Mouse (Mus musculus): ENCODE data around the gene Hoxb4.

The Hoxb4 gene

DNA sequence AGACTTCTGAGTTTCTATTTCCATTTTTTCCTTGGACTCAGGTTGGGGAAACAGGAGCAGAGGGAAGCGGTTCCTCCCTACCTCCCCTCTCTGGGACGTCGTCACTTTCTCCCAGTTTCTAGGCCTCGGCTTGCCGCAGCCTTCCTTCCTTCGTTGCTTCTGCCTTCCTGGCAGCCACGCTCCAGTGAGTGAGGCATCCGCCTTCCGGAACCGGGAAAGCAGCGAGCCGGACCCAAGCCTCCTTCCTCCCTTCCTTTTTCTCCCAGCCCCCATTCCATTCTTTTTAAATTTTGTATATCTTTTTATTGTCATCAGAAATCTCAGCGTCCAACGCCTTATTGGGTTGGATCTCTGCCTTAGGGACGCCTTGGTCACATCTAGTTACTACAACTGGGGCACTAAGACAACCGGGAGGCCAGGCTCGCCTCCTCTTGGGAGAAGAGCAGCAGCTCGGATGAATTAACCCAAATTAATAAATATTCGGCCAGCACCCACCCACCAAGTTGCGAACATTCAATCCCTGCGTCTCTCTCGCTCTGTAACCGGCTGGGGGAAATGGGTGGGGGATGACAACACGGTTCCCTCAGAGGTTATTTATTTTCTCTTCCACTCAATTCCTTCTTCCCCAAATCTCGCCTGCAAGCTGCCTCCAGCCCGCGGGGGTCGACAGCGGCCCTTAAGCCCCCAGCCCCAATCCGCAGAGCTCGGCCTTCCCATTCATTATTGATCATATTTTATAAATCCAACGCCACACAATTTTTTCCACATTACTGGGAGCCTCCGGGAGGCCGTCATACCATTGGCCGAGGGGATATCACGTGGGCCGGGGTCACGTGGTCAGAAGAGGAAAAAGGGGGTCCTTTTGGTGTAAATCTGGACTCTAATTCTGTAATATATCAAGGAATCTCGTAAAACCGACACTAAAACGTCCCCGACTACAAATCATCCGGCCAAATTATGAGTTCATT lies 32.0 kb upstream of the Hoxb4 start, which contains the start of gene Hoxb7:
Hoxb7 (plus strand) TSS at position 853 of the 968 bp plus-strand sequence.
- DNase-seq = peak; percentile 62

DNA sequence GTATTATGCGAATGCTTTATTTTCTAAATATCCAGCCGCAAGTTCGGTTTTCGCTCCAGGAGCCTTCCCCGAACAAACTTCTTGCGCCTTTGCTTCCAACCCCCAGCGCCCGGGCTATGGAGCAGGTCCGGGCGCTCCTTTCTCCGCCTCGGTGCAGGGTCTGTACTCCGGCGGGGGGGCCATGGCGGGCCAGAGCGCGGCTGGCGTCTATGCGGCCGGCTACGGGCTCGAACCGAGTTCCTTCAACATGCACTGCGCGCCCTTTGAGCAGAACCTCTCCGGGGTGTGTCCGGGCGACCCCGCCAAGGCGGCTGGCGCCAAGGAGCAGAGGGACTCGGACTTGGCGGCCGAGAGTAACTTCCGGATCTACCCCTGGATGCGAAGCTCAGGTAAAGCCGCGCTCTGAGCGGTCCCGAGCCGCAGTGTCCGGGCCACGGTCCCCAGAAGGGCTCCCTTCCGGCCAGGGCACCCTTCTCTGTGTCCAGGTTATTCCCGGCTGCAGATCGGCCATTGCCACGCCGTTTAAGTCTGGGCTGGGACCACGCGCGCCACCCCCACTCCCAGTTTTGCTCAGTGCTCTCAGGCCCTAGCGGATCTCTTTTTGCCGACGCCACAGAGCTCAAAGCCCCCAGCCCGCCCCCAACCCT lies 31.2 kb upstream of the Hoxb4 start:
- DNase-seq = no peak

DNA sequence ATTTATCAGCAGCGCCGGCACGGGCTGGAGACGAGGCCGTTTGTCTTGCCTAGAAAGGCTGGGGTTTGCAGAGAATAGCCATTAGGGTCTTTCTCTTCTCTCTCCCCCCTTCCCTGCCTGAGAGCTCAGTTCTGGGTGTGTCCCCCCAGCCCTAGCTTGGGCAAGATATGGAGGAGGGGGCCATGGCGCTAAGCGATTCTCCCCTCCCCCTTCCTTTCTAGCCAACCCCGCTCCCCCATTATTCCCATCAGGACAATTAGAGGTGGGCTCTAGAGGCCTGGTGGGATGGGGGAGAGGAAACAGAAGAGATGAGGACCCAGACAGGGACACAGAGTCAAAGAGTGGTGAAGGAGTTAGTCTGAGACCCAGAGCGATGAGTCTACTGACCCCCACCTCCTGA lies 30.7 kb upstream of the Hoxb4 start:
- DNase-seq = no peak

DNA sequence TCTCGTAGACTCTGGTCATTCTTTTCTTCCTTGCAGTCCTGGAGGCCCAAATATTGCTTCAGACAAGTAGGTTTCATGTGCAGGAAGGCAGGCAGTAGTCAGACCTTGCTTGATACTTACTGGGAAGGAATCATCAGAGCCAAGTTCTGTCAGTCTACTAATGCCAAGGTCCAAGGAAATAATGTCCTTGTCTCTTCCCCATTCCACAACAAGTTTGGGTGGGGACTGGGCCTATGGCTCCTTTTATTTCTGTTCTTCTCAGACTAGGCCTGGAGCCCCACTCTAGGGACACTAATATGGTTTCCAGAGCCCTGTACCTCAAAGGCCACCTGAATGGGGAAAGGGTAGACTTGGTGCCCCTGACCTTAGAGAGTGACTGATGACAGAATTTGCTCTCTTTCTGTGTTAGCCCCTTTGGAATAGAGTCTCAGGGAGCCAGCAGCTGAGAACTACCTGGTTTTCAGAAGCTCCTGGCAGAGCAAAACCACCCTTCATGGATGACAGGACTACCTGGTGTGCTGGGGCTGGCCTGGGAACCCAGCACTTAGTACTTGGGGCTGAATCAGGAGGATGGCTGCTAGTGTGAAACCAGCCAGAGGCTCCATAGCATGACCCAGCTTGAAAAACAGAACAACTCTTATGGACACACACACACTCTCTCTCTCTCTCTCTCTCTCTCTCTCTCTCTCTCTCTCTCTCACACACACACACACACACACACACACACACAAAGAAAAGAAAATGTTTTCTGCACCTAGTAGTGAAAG lies 29.4 kb upstream of the Hoxb4 start:
- DNase-seq = no peak

DNA sequence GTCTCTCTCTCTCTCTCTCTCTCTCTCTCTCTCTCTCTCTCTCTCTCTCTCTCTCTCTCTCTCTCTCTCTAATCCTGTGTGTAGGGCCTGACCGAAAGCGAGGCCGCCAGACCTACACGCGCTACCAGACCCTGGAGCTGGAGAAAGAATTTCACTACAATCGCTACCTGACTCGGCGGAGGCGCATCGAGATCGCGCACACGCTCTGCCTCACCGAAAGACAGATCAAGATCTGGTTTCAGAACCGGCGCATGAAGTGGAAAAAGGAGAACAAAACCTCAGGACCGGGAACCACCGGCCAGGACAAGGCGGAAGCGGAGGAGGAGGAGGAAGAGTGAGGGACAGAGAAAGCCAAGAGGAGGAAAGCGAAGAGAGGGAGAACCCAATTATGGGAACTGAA lies 28.8 kb upstream of the Hoxb4 start:
- no peak for DNase-seq

DNA sequence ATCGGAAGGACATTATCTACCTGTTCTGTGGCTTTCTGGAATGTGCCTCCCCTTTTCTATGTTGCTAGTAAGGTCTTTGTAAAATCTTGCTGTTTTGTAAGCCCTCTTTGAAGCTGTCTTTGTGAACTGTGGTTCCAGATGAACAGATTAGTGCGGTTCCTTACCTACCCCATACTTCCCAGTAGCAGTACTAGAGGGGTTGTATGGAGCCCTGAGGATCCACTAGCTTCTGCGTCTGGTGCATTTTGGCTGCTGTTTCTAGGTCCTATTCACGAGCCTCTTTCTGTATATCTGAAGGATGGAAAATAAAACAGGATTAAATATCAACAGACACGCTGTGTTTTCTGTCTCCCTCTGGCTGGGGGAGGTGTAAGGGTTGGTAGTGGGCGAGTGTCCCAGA lies 28.2 kb upstream of the Hoxb4 start:
- DNase-seq = no peak

DNA sequence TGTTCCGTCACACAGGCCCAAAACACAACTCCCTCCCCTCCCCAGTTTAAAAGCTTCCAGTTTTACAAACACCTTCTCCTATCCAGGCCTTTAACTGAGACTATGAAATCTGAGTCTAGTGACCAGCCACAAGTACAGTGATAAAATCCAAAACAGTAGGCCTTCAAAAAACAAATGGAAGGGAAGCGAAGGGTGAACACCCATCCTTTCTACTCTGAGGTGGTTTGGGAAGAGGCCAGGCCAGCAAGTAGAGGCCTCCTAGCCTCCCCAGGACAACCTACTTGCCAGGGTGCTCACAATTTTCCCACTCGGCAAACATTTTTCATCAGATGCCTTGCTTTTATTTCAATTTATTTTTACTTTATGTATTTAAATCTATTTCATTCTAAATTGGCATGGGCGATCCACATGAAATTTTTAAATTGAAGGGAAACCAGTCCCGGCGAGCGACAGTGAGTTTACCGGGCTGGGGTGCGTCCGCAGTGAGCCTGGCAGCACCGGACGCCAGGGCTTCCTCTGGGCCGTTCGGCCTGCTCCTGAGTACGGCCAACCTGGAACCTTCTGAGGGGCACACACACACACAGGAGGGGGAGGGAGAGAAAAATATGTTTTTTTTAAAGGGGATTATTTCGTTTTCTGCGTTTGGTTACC lies 27.2 kb upstream of the Hoxb4 start:
- no peak for DNase-seq

DNA sequence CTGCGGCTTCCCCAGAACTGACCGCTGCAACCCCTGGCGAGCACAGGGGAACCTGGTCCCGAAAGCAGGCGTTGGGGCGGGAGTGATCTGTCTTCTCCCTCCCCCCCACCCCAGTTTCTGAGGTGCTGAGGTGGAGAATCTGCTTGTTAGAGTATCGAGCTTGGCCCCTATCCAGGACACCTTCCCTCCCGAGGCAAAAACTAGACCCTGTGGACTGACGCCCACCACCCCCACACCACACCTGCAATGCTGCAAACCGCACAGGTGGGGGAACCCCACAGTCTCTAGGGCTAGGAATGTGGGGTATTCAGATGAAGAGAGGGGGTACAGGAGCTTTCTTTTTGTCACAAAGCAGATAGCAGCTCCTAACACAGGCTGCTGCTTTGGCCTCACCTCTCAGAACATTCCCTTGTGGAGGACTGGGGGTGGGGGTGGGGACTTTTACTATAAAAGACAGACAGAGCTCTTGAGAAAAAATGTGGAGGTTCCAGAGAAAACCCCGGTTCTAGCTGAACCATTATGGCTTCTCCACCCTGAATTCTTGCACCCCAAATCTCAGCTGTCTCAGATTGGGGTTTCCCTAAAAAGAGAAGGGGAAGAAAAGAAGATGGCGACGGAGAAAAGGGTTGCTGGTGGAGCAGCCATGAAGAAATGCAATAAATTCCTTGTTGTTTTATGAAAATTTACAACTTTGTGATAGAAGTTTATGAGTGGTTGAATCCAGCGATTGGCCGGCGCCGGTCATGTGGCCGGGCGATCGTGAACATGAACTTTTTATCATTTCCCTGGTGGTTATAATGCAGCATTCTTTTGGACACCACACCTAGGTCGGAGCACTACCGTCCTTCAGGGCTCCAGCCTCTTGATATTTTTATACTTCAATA lies 26.1 kb upstream of the Hoxb4 start, which contains the start of gene Hoxb6:
Hoxb6 (plus strand) TSS at position 796 of the 884 bp plus-strand sequence.
- no peak for DNase-seq

DNA sequence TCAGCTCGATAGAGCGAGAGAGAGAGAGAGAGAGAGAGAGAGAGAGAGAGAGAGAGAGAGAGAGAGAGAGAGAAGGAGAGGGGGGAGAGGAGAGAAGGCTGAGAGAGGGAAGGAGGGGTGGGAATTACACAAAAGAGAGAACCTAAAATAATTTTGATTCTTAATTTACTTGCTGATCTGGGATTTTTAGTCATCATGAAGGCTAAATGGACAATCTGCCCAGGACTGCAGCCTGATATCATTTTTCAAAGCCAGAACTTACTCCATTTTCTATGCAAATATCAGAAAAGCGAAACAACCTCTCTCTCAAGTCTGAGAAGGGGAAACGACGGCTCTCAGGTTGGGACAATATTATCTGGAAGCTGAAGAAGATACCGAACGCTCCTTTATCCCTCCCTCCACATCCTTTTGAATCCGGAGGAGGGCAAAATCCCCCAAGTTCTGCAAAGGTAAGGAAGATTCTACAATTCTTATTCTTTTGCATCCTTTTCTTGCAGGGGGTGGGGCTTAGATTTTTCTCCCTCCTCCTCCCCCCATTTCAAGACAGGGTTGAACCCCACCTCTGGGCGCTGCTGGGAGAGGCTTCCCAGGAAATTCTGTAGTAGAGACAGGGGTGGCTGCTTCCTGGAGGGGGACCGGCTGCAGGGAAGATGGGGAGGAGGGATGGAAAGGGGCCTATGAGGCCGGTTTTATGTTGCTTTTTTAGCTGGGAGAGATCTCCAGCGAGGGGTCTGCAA lies 25.3 kb upstream of the Hoxb4 start:
- no peak for DNase-seq

DNA sequence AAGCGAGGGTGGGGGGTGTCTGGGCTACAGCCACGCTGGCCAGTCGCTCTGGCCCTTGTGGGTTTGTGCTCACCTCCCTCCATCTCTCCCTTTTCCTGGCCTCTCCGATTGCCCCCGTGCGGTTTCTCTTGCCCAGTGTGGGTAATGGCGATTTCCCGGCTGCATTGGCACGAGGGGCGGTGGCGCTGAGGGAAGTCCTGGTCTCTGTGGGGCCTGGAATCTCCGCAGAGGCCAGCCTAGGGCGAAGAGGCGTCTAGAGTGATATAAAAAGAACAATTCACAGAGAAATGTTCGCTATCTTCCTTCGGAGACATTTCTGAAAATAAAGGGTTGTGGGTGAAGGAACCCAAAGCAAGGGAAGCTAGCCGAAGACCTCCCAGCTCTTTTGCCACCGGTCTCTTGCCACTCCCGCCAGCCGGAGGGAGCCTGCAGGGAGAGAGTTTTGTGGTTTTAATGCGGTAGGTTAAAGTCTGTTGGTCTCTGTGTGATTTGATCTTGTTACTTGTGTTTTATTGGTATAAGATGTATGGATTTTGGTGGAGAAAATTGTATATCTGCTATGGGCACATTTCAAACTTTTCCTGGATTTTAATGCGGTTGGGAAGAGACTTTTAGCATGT lies 24.7 kb upstream of the Hoxb4 start:
- DNase-seq = no peak

DNA sequence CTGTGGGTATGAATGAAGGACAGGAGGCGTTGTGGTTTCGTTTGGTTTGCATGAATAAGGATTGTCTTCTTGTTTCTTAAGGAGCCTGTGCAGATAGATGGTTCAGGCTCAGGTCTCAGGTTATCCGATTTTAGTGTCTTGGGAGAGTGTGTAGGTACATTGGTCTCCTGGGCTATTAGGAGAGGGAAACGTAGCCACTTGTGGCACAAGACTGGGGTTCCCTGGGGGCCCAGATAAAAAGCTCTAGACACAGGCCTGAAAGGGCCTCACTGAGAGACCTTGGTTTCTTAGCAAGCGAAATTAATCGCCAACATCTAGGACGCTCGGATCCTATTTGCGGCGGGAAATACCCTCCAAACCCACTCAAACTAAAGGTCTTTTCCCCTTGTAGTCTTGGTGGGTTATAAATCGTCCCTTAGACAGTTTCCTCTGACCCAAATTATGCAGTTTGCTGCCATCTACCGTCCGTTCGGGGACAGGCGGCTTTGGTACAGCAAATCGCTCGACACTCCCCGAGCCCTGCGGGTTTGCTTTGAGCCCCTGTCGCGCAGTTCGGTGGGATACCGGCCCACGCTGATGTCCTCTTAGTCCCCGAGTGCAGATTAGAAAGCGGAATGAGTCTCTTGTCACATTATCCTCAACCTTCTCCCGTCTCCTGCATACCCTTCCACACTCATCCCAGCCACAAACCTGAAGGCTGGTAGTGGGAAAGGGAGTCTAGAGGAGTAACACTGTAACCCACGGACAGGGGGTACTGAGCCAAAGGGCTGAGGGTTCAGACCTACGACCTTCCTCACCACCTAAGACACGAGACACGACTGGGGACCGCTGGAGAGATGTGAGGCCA lies 23.6 kb upstream of the Hoxb4 start:
- peak; percentile 86 for DNase-seq

DNA sequence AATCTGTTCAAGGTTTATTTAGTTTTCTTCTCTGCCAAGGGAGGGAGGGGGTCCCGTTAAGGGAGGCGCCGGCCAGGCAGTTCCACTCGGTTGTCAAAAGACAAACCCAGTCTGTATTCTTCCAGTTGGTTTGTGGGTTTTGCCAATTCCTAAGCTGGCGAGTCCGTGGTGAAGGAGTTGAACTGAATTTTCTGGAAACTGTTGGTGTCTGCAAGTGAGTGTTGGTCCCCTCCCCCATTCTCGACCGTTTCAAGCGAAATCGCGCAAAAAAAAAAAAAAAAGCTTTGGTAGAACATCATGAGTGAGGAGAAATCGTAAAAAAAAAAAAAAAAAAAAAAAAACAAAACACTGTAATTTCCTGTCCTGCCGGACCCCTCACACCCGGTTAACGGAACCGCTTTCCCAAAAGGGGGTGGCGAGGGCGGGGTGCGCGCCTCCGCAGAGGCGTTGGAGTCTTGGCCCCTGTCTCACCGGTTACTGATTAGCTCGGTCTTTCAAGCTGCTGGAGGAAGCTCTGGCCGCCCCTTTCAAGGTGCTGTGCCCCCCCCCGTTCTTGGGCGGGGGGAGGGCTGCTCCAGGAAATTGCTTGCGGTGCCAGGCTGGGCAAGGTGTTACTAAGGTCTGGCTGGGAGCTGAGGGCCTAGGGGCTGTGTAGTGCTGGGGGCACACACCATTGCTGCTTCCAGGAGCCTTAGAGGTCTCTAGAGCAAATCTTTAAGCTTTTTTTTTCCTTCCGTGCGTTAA lies 22.8 kb upstream of the Hoxb4 start:
- DNase-seq = no peak

DNA sequence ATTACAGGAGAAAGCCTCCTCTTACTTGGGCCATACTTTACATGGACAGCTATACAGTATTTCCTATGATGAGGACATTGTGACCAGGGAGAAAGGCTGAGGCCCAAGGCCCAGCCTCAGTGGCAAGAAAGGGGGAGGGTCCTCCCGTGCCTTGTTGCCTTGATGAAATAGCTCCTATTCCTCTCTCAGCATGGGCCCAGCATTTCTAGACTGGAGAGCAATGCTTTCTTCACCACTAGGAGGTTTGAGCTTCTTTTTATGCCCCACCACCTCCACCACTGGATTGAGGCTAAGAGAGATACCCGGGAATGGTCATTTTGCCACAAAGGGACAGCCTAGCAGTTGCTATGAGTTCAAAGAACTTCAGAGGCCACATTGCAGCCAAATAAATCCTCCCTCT lies 21.1 kb upstream of the Hoxb4 start:
- DNase-seq = no peak

DNA sequence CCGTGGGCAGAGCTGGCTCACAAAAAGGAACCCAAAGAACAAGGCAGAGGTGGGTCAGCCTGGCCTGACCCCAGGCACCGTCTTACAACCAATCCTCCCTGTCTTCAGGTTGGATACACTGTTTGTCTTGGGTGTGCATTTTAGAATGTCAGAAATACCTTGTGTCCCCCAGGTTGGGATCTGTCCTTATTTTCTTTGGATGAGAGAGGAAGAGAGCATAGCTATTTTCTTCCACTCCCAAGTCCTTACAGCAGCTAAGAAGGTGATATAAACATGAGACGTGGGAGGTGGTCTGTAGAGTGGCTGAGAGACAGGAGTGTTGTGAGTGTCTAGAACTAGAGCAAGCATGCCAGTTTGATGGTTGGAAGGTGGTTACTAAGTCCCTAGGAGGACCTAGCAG lies 20.6 kb upstream of the Hoxb4 start:
- no peak for DNase-seq

DNA sequence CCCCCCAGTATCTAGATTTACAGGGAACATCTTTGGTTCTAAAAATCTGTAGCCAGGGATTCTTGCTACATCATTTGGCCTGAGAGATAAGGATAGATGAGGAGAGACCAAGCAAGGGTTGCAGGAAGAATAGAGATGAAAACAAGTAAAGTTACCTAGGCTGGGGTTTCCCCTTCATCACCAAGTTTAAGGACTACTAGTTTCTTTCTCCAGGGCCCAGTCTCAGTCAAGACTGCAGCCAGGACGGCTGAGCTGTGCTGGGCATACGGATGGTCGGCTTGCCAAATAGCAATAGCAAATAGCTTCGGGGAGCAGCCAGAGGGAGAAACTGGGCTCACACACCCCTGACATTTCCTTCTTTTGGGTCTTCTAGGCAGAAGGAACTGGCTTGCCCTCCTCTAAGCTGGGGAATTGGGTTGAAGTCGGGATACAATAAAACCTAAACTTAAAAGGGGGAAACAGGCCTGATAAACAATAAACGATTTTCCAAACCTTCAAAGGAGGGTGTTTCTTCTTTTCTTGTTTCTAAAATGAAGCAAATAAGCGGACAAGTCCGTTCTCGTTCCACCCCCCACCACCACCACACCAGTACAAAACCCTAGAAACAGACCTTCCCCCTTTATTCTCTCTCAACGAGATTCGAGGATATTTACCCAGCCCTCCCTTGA lies 20.0 kb upstream of the Hoxb4 start:
- DNase-seq = no peak

DNA sequence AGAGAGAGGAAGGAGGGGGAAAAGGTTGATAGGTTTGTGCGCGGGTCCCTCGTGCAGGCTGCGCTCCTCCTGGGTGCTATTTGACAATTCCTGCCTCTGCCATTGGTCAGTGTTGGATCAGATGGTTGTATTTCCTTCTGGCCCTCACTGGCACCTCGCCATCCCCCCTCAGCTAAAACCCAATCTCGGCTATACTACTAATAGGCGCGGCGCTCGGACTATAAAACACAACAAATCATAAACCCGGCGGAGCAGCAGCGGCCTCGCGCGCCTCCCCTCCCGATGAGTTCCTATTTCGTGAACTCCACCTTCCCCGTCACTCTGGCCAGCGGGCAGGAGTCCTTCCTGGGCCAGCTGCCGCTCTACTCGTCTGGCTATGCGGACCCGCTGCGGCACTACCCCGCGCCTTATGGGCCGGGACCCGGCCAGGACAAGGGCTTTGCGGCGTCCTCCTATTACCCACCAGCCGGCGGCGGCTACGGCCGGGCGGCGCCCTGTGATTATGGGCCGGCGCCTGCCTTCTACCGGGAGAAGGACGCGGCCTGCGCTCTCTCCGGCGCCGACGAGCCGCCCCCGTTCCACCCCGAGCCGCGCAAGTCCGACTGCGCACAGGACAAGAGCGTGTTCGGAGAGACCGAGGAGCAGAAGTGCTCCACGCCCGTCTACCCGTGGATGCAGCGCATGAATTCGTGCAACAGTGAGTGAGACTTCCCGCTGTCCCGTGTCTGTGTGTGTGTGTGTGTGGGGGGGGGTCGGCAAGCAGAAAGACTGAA lies 19.0 kb upstream of the Hoxb4 start:
- DNase-seq = no peak

DNA sequence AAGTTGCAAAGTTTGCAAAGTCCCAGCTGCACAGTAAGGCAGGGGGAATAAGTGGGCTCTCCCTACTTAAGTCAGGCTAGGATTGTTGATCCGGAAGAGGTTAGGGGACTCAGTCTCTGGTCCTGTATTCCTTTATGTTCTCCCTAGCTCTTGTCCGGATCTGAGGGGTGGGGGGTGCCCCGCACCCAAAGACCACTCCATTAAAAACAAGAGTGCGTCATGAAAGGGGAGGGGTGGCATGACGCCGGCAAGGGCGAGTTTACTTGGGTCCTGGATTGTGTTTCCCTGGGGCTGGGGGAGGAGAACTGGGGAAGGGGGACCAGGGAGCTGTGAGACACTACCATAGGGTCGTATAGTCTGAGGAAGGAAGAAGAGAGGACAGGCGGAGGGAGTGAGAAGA lies 18.3 kb upstream of the Hoxb4 start:
- DNase-seq = no peak

All from lung, postnatal 14 days (tissue).